Mouse (Mus musculus): Measurements from ENCODE around the gene AC161166.1. TPM values are rescaled to one million over a fixed set of nuclear protein-coding genes. Genes with fewer than 3 reads are reported as not detected.

The AC161166.1 gene
- polyA plus RNA-seq, 1 experiment from 2014 or later, result 1.7 TPM

DNA sequence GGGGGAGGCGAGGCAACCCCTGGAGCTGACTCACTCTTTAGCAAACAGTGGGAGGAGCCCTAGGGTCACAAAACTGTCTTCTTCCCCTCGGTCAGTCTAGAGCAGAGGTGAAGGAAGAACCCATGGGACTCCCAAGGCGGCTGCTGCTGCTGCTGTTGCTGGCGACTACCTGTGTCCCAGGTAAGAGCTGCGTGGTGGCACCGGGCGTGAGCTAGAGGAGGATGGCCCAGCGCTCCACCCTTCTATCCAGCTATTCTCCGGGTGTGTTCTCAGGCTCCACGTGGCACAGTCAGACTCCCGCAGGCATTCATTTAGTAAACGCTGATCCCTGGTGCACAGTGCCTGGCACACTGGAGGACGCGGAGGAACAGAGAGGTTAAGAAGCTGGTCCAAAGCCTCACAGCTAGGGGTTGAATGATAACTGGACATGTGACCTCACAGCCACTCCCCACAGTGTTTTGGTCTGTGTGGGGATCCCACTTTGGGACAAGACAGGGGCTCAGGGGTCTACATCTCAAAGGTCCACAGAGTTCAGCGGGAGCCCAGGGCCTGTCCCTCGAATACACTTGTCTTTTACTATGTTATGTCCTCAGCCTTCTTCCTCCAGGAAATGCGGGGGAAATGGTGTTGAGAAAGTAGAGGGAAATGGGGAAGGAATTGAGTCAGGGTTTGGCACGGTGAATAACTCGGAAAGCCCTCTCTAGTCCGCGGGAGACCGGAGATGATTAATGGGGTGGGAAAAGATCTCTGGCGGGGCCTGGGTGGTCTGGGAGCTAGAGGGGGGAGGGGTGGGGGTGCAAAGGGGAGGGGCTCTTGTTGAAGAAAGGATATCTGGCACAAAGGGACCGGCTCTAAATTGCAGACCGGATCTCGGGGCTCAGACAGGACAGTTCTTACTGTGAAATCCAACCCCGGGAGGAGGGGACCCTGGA is 49.6 kb downstream of the AC161166.1 start, which contains the start of gene Plaur:
Gene Plaur, plus strand, starts transcription at position 97 of the 932 bp plus-strand sequence.
- no peaks in the 10 kb centered on the region for H3K36me3 ChIP-seq (ENCODE audit: control insufficient read depth, insufficient read depth, low read length)
- 10% methylated on average over 27 of the region's 27 CpGs for WGBS
- H3K4me2 ChIP-seq (ENCODE audit: low read length), result peak within 1 kb of the TSS; percentile 12
- no peaks in the 10 kb centered on the region for H3K4me1 ChIP-seq (ENCODE audit: control insufficient read depth, insufficient read depth, low read length)
- 0 out of 2 replicates have a peak, but pooled peaks have one; percentile 11 for ATAC-seq
- H3K9ac ChIP-seq (ENCODE audit: low read depth, low read length), result peak within 1 kb of the TSS; percentile 34; the same call in 1 of the 2 replicates
- no peak within 1 kb of the TSS for H3K27ac ChIP-seq (ENCODE audit: low read length)
- H3K9me3 ChIP-seq (replicated peaks; ENCODE audit: control insufficient read depth, low read length, poor library complexity, severe bottlenecking), result no peaks in the 10 kb centered on the region
- no peaks in the 10 kb centered on the region for H3K27me3 ChIP-seq (ENCODE audit: control insufficient read depth, insufficient read depth, low read depth, low read length)
- H3K4me3 ChIP-seq (ENCODE audit: low read depth, low read length), result no peak within 1 kb of the TSS

DNA sequence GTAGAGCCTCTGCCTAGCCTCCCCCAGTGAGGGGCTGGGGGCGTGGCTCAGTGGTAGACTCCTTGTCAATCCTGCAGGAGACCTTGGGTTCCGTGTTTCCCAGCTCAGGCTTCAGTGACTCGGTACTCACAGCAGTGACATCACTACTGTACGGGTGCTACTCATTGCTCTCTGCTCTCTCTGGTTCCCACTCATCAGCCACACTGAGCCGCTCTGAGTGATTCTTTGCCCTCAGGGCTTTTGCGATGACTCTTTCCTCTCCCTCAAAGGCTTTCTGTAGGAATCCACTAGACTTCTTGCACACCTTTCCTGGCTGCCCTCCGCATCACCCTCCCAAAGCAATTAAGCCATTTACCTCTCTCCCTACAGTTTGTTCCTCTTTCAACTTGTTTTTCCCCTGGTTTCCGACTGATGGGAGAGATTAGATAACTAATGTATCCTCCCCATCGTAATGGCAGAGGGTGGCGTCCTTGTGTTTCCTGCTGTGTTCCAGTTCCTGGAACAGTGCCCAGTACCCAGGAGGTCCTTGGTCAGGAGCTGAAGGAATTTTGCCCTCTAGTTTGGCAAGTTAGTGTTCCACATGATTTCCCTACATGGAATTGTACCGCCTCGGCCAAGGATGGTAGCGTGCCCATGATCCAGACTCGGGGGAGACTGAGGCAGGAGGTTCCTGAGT is 50.7 kb downstream of the AC161166.1 start:
- ATAC-seq, result no peak
- no peaks in the 10 kb centered on the region for H3K9me3 ChIP-seq (replicated peaks; ENCODE audit: control insufficient read depth, low read length, poor library complexity, severe bottlenecking)
- H3K27ac ChIP-seq (ENCODE audit: low read length), result no peak overlapping the region

More for the DNA sequence above, 50.7 kb downstream of the AC161166.1 start:
- Histone ChIP-seq H3K27me3 (ENCODE audit: control insufficient read depth, insufficient read depth, low read depth, low read length) (no peaks in the 10 kb centered on the region), H3K36me3 (ENCODE audit: control insufficient read depth, insufficient read depth, low read length) (no peaks in the 10 kb centered on the region), H3K4me3 (ENCODE audit: low read depth, low read length) (no peak overlapping the region), H3K4me1 (ENCODE audit: control insufficient read depth, insufficient read depth, low read length) (no peaks in the 10 kb centered on the region), H3K9ac (ENCODE audit: low read depth, low read length) (no peak overlapping the region), H3K4me2 (ENCODE audit: low read length) (no peak overlapping the region)
- WGBS, result 77% methylated on average over 14 of the region's 14 CpGs

Other genes starting within 250 kb of the AC161166.1 start
- 7.1 and 7.5 TPM in 2 replicates for gene Zfp93, start 242.0 kb downstream of the AC161166.1 start, polyA plus RNA-seq (2015; fragmentation: Nextera tagmentation; extraction: Ambion mirVana)
- gene Zfp61, start 211.2 kb downstream of the AC161166.1 start, polyA plus RNA-seq (2015; fragmentation: Nextera tagmentation; extraction: Ambion mirVana), result 46.2 and 46.3 TPM in 2 replicates
- gene Zfp94, start 195.8 kb downstream of the AC161166.1 start, polyA plus RNA-seq (2015; fragmentation: Nextera tagmentation; extraction: Ambion mirVana), result 22.2 and 23.1 TPM in 2 replicates
- gene Tescl, start 178.5 kb downstream of the AC161166.1 start, polyA plus RNA-seq (2015; fragmentation: Nextera tagmentation; extraction: Ambion mirVana), result 0.29 TPM in 1 of 2 replicates, not detected in the other
- not detected in 2 replicates for gene Lypd5, start 163.3 kb downstream of the AC161166.1 start, polyA plus RNA-seq (2015; fragmentation: Nextera tagmentation; extraction: Ambion mirVana)
- gene Kcnn4, start 142.2 kb downstream of the AC161166.1 start, polyA plus RNA-seq (2015; fragmentation: Nextera tagmentation; extraction: Ambion mirVana), result 0.81 and 0.84 TPM in 2 replicates
- 38.3 and 39.4 TPM in 2 replicates for gene Smg9, start 112.8 kb downstream of the AC161166.1 start, polyA plus RNA-seq (2015; fragmentation: Nextera tagmentation; extraction: Ambion mirVana)
- not detected in 2 replicates for gene Irgc1, start 60.2 kb downstream of the AC161166.1 start, polyA plus RNA-seq (2015; fragmentation: Nextera tagmentation; extraction: Ambion mirVana)
- gene Plaur, start 50.0 kb downstream of the AC161166.1 start, polyA plus RNA-seq (2015; fragmentation: Nextera tagmentation; extraction: Ambion mirVana), result 1.6 and 1.8 TPM in 2 replicates
- gene Cadm4, start 30.4 kb downstream of the AC161166.1 start, polyA plus RNA-seq (2015; fragmentation: Nextera tagmentation; extraction: Ambion mirVana), result 63.2 and 75.3 TPM in 2 replicates
- gene Zfp428, start 5.4 kb downstream of the AC161166.1 start, polyA plus RNA-seq (2015; fragmentation: Nextera tagmentation; extraction: Ambion mirVana), result 298 and 327 TPM in 2 replicates
- 26.3 and 26.9 TPM in 2 replicates for gene Irgq, start 18.2 kb upstream of the AC161166.1 start, polyA plus RNA-seq (2015; fragmentation: Nextera tagmentation; extraction: Ambion mirVana)
- not detected in 2 replicates for gene Pinlyp, start 33.7 kb upstream of the AC161166.1 start, polyA plus RNA-seq (2015; fragmentation: Nextera tagmentation; extraction: Ambion mirVana)
- 66.1 and 66.9 TPM in 2 replicates for gene Xrcc1, start 33.8 kb upstream of the AC161166.1 start, polyA plus RNA-seq (2015; fragmentation: Nextera tagmentation; extraction: Ambion mirVana)
- gene Ethe1, start 75.1 kb upstream of the AC161166.1 start, polyA plus RNA-seq (2015; fragmentation: Nextera tagmentation; extraction: Ambion mirVana), result 26.5 and 30.7 TPM in 2 replicates
- 18.2 and 20.9 TPM in 2 replicates for gene Zfp575, start 75.2 kb upstream of the AC161166.1 start, polyA plus RNA-seq (2015; fragmentation: Nextera tagmentation; extraction: Ambion mirVana)
- gene Phldb3, start 98.3 kb upstream of the AC161166.1 start, polyA plus RNA-seq (2015; fragmentation: Nextera tagmentation; extraction: Ambion mirVana), result not detected in 2 replicates
- 0.36 and 0.45 TPM in 2 replicates for gene Lypd3, start 124.1 kb upstream of the AC161166.1 start, polyA plus RNA-seq (2015; fragmentation: Nextera tagmentation; extraction: Ambion mirVana)
- not detected in 2 replicates for gene Tex101, start 164.2 kb upstream of the AC161166.1 start, polyA plus RNA-seq (2015; fragmentation: Nextera tagmentation; extraction: Ambion mirVana)
- not detected in 2 replicates for gene BC049730, start 196.8 kb upstream of the AC161166.1 start, polyA plus RNA-seq (2015; fragmentation: Nextera tagmentation; extraction: Ambion mirVana)
- not detected in 2 replicates for gene Gm4763, start 214.5 kb upstream of the AC161166.1 start, polyA plus RNA-seq (2015; fragmentation: Nextera tagmentation; extraction: Ambion mirVana)
- gene Cd177, start 247.9 kb upstream of the AC161166.1 start, polyA plus RNA-seq (2015; fragmentation: Nextera tagmentation; extraction: Ambion mirVana), result 0.46 and 0.62 TPM in 2 replicates